Mouse (Mus musculus): ENCODE measurements at regions not wholly inside any gene's neighbourhood (a gene's known extent, or its start where the extent isn't known, plus 50 kb on each side); places are given as distances from the start of the nearest gene placed in this dataset.

DNA sequence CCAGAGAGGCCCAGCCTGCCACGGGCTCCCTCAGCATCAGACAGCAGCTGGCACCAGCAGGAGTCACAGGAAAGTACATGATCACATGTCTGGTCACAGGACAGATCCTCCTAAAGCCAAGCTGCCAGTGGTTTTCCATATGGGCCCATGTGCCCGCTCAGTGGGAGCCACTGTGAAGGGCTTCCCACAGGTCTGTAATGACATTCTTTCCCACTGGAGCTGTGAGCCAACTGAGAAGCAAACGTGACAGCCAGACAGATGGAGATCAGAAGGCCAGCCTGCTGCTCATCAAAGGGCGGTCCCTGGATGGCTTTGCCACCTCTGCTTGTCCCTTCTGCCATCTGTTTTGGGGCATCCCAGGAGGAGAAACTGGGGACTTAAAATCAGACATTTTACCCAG, 121.8 kb upstream of the Kcnj6 start:
- Histone ChIP-seq H3K27ac (peak overlapping the region; percentile 41; the same call in 1 of the 2 replicates), H3K4me3 (ENCODE audit: low read length) (no peak overlapping the region), H3K36me3 (ENCODE audit: insufficient read depth, low read length) (no peaks in the 10 kb centered on the region), H3K9me3 (ENCODE audit: low read length) (no peaks in the 10 kb centered on the region), H3K9ac (replicated peaks; ENCODE audit: low read length) (no peak overlapping the region), H3K27me3 (ENCODE audit: insufficient read depth, low read length) (no peaks in the 10 kb centered on the region), H3K4me2 (ENCODE audit: low read depth, low read length) (no peak overlapping the region), H3K4me1 (ENCODE audit: insufficient read depth, low read length) (peaks cover 4% of the 10 kb centered on the region)
- 51% methylated on average over 4 of the region's 4 CpGs for WGBS
- peak; percentile 89 for ATAC-seq
- peak; percentile 75 for DNase-seq (ENCODE audit: low spot score)
- no peak for TF ChIP-seq CTCF (IDR thresholded peaks at IDR 0.05; ENCODE audit: low read depth)

GRCm38 (mm10) chr16:95122048-95122447, 124.5 kb upstream of the Kcnj6 start:
- H3K27ac ChIP-seq: no peak overlapping the region
- H3K27me3 ChIP-seq (ENCODE audit: insufficient read depth, low read length): no peaks in the 10 kb centered on the region
- WGBS: 50% methylated on average over 7 of the region's 7 CpGs
- no peak for TF ChIP-seq CTCF (IDR thresholded peaks at IDR 0.05; ENCODE audit: low read depth)
- no peak for ATAC-seq
- H3K36me3 ChIP-seq (ENCODE audit: insufficient read depth, low read length): no peaks in the 10 kb centered on the region
- H3K4me3 ChIP-seq (ENCODE audit: low read length): no peak overlapping the region
- DNase-seq (ENCODE audit: low spot score): no peak
- H3K9ac ChIP-seq (replicated peaks; ENCODE audit: low read length): no peak overlapping the region
- H3K4me1 ChIP-seq (ENCODE audit: insufficient read depth, low read length): peaks cover 4% of the 10 kb centered on the region
- no peaks in the 10 kb centered on the region for H3K9me3 ChIP-seq (ENCODE audit: low read length)
- no peak overlapping the region for H3K4me2 ChIP-seq (ENCODE audit: low read depth, low read length)

DNA sequence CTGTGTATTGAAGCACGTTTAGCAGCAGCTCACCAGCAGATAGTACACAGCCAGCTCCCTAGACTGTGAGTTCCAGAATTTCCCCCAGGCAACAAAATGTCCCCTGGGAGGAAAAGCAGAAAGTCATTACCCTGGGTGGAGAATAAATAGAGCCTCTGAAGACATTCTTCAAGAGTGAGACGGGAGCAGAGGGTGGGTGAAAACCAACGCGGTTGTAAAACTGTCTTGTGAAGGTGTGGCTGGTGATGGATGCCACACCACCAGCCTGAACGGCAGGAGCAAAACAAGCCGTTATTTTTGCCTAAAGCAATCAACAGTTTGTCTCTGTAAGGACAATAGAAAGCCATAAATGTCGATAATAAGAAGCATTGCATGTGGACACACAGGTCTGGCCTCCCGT, 129.7 kb upstream of the Kcnj15 start:
- Histone ChIP-seq H3K36me3 (ENCODE audit: insufficient read depth, low read length) (no peaks in the 10 kb centered on the region), H3K27ac (no peak overlapping the region), H3K4me3 (ENCODE audit: low read length) (no peak overlapping the region), H3K4me2 (ENCODE audit: low read depth, low read length) (no peak overlapping the region), H3K9ac (replicated peaks; ENCODE audit: low read length) (no peak overlapping the region), H3K9me3 (ENCODE audit: low read length) (no peaks in the 10 kb centered on the region), H3K27me3 (ENCODE audit: insufficient read depth, low read length) (no peaks in the 10 kb centered on the region), H3K4me1 (ENCODE audit: insufficient read depth, low read length) (peaks cover 6% of the 10 kb centered on the region; the same call in 1 of the 2 replicates)
- DNase-seq (ENCODE audit: low spot score): no peak
- 45% methylated on average over 8 of the region's 8 CpGs for WGBS
- ATAC-seq: no peak
- no peak for TF ChIP-seq CTCF (IDR thresholded peaks at IDR 0.05; ENCODE audit: low read depth)

- Histone ChIP-seq H3K9me3 (ENCODE audit: low read length) (no peaks in the 10 kb centered on the region), H3K9ac (replicated peaks; ENCODE audit: low read length) (no peak overlapping the region), H3K27me3 (ENCODE audit: insufficient read depth, low read length) (no peaks in the 10 kb centered on the region), H3K36me3 (ENCODE audit: insufficient read depth, low read length) (no peaks in the 10 kb centered on the region), H3K27ac (no peak overlapping the region), H3K4me2 (ENCODE audit: low read depth, low read length) (no peak overlapping the region), H3K4me3 (ENCODE audit: low read length) (no peak overlapping the region), H3K4me1 (ENCODE audit: insufficient read depth, low read length) (peaks cover 6% of the 10 kb centered on the region; the same call in 1 of the 2 replicates)
- 28% methylated on average over 5 of the region's 5 CpGs for WGBS
- TF ChIP-seq CTCF (IDR thresholded peaks at IDR 0.05; ENCODE audit: low read depth): no peak
- no peak for DNase-seq (ENCODE audit: low spot score)
- no peak for ATAC-seq
Observed at GRCm38 (mm10) chr16:95131815-95132214, 125.5 kb upstream of the Kcnj15 start.

GRCm38 (mm10) chr16:95138809-95139208, 118.5 kb upstream of the Kcnj15 start:
- Histone ChIP-seq H3K4me1 (ENCODE audit: insufficient read depth, low read length) (peaks cover 6% of the 10 kb centered on the region; the same call in 1 of the 2 replicates), H3K4me3 (ENCODE audit: low read length) (no peak overlapping the region), H3K4me2 (ENCODE audit: low read depth, low read length) (no peak overlapping the region), H3K36me3 (ENCODE audit: insufficient read depth, low read length) (no peaks in the 10 kb centered on the region), H3K27ac (no peak overlapping the region), H3K27me3 (ENCODE audit: insufficient read depth, low read length) (no peaks in the 10 kb centered on the region), H3K9me3 (ENCODE audit: low read length) (no peaks in the 10 kb centered on the region), H3K9ac (replicated peaks; ENCODE audit: low read length) (no peak overlapping the region)
- 62% methylated on average over 3 of the region's 3 CpGs for WGBS
- DNase-seq (ENCODE audit: low spot score): peak; percentile 39
- TF ChIP-seq CTCF (IDR thresholded peaks at IDR 0.05; ENCODE audit: low read depth): no peak
- 0 out of 2 replicates have a peak, but pooled peaks have one; percentile 27 for ATAC-seq

DNA sequence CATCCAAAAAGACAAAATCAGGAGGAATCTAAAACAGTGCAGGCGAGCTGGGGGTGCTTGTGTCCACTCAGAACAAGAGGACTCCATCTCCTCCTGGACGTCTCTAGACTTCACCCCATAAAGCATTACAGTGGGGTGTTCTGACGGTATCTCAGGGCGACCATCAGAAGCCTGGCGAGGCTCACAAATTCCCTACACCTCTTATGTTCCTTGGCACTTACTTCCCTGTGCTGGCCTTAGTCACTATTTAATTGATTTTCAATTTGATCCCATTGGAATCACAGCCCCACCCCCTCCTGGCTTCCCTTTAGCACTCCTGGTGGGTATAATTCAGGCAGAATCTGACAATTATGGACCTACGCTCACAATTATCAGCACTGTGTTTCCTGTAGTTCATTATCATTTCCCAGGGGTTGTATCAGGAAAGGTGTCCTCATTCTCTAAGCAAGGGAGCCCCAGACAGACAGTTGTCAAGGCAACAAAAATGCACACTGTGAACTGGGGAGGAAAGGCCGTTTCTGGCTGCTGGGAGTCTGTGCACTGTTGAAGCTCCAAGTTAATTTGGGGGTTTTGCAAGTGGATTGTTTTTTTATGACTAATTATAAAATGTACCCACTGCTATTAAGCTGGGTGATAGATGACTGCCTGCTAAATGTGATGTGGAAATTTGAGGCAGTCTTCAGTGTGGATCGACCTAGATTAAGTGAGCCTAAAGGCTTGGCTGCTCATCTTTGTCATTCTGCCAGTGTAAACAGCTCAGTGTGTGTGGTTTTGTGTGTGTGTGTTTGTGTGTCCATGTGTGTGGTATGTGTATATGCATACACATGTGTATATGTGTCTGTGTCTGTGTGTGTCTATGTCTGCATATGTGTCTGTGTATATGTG, 115.6 kb upstream of the Kcnj15 start:
- no peak for TF ChIP-seq CTCF (IDR thresholded peaks at IDR 0.05; ENCODE audit: low read depth)
- no peak overlapping the region for H3K9ac ChIP-seq (replicated peaks; ENCODE audit: low read length)
- no peaks in the 10 kb centered on the region for H3K36me3 ChIP-seq (ENCODE audit: insufficient read depth, low read length)
- 0 out of 2 replicates have a peak overlapping the region, but pooled peaks have one; percentile 17 for H3K27ac ChIP-seq
- no peak overlapping the region for H3K4me3 ChIP-seq (ENCODE audit: low read length)
- peak; percentile 62 for DNase-seq (ENCODE audit: low spot score)
- H3K4me1 ChIP-seq (ENCODE audit: insufficient read depth, low read length): peaks cover 6% of the 10 kb centered on the region; the same call in 1 of the 2 replicates
- WGBS: 48% methylated on average over 8 of the region's 8 CpGs
- H3K27me3 ChIP-seq (ENCODE audit: insufficient read depth, low read length): no peaks in the 10 kb centered on the region
- H3K9me3 ChIP-seq (ENCODE audit: low read length): no peaks in the 10 kb centered on the region
- peak; percentile 72 for ATAC-seq
- H3K4me2 ChIP-seq (ENCODE audit: low read depth, low read length): no peak overlapping the region

DNA sequence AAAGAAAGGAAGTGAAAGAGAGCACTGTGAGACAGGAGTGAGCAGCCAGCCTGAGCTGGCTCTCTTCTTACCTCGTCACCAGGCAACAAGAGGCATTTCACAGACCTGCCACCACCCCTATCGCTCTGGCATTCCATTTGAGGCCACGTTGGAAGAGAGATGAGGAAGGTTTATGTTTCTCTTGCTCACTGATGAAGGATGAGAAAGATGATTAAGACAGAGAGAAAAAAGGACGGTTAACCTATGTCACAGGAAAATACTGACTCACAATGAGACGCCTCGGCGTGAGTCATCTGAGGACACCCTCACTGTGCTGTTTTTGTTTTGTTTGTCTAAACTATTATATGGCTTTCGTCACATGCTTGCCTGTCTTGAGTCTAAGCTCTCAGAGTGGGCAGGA, 106.9 kb upstream of the Kcnj15 start:
- ATAC-seq: no peak
- DNase-seq (ENCODE audit: low spot score): no peak
- 62% methylated on average over 8 of the region's 8 CpGs for WGBS
- Histone ChIP-seq H3K27me3 (ENCODE audit: insufficient read depth, low read length) (no peaks in the 10 kb centered on the region), H3K9me3 (ENCODE audit: low read length) (no peaks in the 10 kb centered on the region), H3K4me1 (ENCODE audit: insufficient read depth, low read length) (no peaks in the 10 kb centered on the region), H3K4me3 (ENCODE audit: low read length) (no peak overlapping the region), H3K27ac (no peak overlapping the region), H3K4me2 (ENCODE audit: low read depth, low read length) (no peak overlapping the region), H3K9ac (replicated peaks; ENCODE audit: low read length) (no peak overlapping the region), H3K36me3 (ENCODE audit: insufficient read depth, low read length) (no peaks in the 10 kb centered on the region)
- TF ChIP-seq CTCF (IDR thresholded peaks at IDR 0.05; ENCODE audit: low read depth): no peak

Measured in hindbrain, postnatal 0 days (tissue).